Mouse (Mus musculus): ENCODE data around the gene Car7.

DNA sequence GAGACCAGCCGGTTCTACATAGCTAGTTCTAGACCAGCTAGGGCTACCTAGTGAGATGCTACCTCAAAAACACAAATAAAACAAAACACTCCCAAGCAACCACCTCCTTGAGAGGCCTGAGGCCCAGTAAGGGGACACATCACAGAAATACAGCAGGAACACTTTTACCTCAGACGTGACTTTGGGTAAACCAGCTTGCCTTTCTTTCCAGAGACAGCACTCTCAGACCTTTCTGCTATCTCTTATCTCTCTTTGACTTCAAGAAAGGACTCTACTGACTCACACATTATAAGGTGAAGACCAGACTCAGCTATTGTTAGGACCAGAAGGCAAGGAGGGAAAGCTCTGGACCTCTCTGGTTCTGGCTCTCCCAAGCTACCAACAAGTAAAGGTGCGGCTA lies 55.8 kb downstream of the Car7 start:
- TF ChIP-seq POLR2A (IDR thresholded peaks at IDR 0.05; ENCODE audit: low read depth, low read length) = no peak
- TF ChIP-seq CTCF (conservative IDR thresholded peaks at IDR 0.05; ENCODE audit: insufficient read depth, insufficient read length, low read depth, low read length) = no peak

All from kidney, adult 2 months (tissue).